Mouse (Mus musculus): Measurements from ENCODE around the gene Tulp2. TPM values are rescaled to one million over a fixed set of nuclear protein-coding genes. Genes with fewer than 3 reads are reported as not detected.

The Tulp2 gene
- polyA plus RNA-seq, 1 experiment from 2014 or later: 0.22 TPM

DNA sequence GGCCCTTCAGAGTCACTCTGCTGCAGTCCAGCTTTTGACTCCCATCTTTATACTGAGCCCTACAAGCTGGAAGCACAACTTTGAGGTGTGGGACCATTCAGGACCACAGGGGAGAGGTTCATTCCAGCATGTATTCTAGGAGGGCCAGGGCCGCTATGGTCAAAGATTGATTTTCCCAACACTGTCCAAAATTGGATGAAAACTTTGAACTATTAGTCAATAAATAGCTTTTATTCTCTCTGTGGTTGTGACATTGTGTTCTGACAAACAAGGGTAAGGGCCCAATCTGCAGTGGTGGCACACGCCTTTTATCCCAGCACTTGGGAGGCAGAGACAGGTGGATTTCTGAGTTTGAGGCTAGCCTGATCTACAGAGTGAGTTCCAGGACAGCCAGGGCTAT is 72.3 kb downstream of the Tulp2 start:
- no peak overlapping the region; the same call in 1 of the 2 replicates for H3K9ac ChIP-seq (replicated peaks)
- no peaks in the 10 kb centered on the region for H3K4me1 ChIP-seq (replicated peaks)
- no peak overlapping the region for H3K27ac ChIP-seq
- no peaks in the 10 kb centered on the region for H3K9me3 ChIP-seq
- 87% methylated on average over 2 of the region's 2 CpGs for WGBS
- no peak for ATAC-seq
- H3K4me3 ChIP-seq (replicated peaks): no peak overlapping the region
- H3K27me3 ChIP-seq: no peaks in the 10 kb centered on the region
- H3K4me2 ChIP-seq (replicated peaks): no peak overlapping the region
- H3K36me3 ChIP-seq: no peaks in the 10 kb centered on the region

DNA sequence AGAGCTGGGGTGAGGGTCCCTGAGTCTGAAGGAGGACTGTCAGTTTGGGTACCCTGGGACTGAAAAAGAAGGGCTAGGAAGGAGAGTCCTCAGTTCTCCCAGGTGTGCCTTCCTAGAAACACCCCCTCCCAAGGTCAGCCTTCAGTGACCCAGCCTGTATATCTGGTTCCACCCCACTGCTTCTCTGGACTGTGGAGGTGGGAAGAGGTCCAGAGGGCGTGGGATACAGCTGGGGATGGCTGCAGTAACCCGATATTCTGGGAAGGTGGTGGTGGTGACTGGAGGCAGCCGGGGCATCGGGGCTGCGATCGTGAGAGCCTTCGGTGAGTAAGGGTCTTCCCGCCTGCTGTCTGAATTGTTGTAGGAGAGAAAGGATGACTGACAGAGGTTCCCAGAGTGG is 73.1 kb downstream of the Tulp2 start, which contains the start of gene Hsd17b14:
Hsd17b14 (plus strand) TSS at position 150 of the 400 bp plus-strand sequence.
- 47% methylated on average over 8 of the region's 8 CpGs for WGBS
- Histone ChIP-seq H3K9ac (replicated peaks) (no peak within 1 kb of the TSS; the same call in 1 of the 2 replicates), H3K4me3 (replicated peaks) (no peak within 1 kb of the TSS), H3K27ac (no peak within 1 kb of the TSS), H3K9me3 (no peaks in the 10 kb centered on the region), H3K4me1 (replicated peaks) (no peaks in the 10 kb centered on the region), H3K36me3 (no peaks in the 10 kb centered on the region), H3K27me3 (no peaks in the 10 kb centered on the region), H3K4me2 (replicated peaks) (no peak within 1 kb of the TSS)
- ATAC-seq: no peak

GRCm38 (mm10) chr7:45555787-45556186 is 74.1 kb downstream of the Tulp2 start:
- WGBS: 24% methylated on average over 8 of the region's 8 CpGs
- H3K27ac ChIP-seq: no peak overlapping the region
- H3K27me3 ChIP-seq: no peaks in the 10 kb centered on the region
- no peak for ATAC-seq
- no peaks in the 10 kb centered on the region for H3K36me3 ChIP-seq
- H3K9ac ChIP-seq (replicated peaks): no peak overlapping the region
- H3K9me3 ChIP-seq: no peaks in the 10 kb centered on the region
- no peaks in the 10 kb centered on the region for H3K4me1 ChIP-seq (replicated peaks)
- no peak overlapping the region for H3K4me3 ChIP-seq (replicated peaks)
- H3K4me2 ChIP-seq (replicated peaks): no peak overlapping the region

DNA sequence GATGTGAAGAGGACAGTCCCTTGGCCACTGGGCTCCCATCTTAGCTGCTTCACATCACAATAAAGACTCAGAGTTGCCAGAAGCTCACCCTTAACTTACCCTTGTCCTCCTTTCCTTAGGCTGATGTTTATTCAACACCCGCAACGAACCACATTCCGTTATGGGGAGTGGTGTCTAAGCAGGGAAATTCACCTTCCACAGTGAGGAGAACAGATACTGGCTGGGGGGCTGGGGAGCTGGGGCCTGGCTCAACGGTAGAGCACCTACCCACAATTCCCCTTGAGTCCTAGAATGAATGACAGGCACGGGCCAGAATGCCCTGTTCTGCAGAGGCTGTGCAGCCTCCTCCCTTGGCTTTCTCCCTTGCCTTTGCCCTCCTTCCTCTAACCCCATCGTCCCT is 77.2 kb downstream of the Tulp2 start:
- no peak overlapping the region for H3K9ac ChIP-seq (replicated peaks)
- H3K9me3 ChIP-seq: no peaks in the 10 kb centered on the region
- H3K36me3 ChIP-seq: no peaks in the 10 kb centered on the region
- H3K4me3 ChIP-seq (replicated peaks): no peak overlapping the region
- 61% methylated on average over 6 of the region's 6 CpGs for WGBS
- no peak overlapping the region for H3K27ac ChIP-seq
- no peaks in the 10 kb centered on the region for H3K4me1 ChIP-seq (replicated peaks)
- no peak for ATAC-seq
- H3K4me2 ChIP-seq (replicated peaks): no peak overlapping the region
- no peaks in the 10 kb centered on the region for H3K27me3 ChIP-seq

DNA sequence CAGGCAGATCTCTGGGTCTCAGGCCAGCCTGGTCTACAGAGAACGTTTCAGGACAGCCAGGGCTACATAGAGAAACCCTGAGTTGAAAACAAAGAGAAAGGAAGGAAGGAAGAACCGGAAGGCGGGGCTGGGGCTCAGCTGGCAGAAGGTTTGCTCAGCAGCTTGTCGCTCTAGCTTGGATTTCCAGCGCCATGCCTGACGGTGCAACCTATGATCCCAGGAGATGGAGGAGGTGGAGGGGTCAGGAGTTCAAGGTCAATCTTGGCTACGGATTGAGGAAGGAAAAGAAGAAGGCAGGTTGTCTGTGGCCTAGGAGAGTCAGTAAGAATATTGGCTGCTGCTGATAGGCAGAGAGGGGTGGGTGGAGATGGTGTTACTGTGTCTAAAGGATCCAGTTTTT is 78.6 kb downstream of the Tulp2 start:
- Histone ChIP-seq H3K4me3 (replicated peaks) (no peak overlapping the region), H3K27ac (no peak overlapping the region), H3K4me2 (replicated peaks) (no peak overlapping the region), H3K9ac (replicated peaks) (no peak overlapping the region), H3K36me3 (no peaks in the 10 kb centered on the region), H3K9me3 (no peaks in the 10 kb centered on the region), H3K4me1 (replicated peaks) (no peaks in the 10 kb centered on the region), H3K27me3 (no peaks in the 10 kb centered on the region)
- ATAC-seq: no peak
- WGBS: 86% methylated on average over 7 of the region's 7 CpGs

- Histone ChIP-seq H3K4me2 (replicated peaks) (no peak overlapping the region), H3K4me3 (replicated peaks) (no peak overlapping the region), H3K4me1 (replicated peaks) (no peaks in the 10 kb centered on the region), H3K27me3 (no peaks in the 10 kb centered on the region), H3K9ac (replicated peaks) (no peak overlapping the region; the same call in 1 of the 2 replicates), H3K27ac (no peak overlapping the region), H3K36me3 (no peaks in the 10 kb centered on the region), H3K9me3 (no peaks in the 10 kb centered on the region)
- ATAC-seq: peak; percentile 72; the same call in 1 of the 2 replicates
- WGBS: 29% methylated on average over 17 of the region's 17 CpGs
These were observed 79.4 kb downstream of the Tulp2 start for GRCm38 (mm10) chr7:45560843-45561623.

DNA sequence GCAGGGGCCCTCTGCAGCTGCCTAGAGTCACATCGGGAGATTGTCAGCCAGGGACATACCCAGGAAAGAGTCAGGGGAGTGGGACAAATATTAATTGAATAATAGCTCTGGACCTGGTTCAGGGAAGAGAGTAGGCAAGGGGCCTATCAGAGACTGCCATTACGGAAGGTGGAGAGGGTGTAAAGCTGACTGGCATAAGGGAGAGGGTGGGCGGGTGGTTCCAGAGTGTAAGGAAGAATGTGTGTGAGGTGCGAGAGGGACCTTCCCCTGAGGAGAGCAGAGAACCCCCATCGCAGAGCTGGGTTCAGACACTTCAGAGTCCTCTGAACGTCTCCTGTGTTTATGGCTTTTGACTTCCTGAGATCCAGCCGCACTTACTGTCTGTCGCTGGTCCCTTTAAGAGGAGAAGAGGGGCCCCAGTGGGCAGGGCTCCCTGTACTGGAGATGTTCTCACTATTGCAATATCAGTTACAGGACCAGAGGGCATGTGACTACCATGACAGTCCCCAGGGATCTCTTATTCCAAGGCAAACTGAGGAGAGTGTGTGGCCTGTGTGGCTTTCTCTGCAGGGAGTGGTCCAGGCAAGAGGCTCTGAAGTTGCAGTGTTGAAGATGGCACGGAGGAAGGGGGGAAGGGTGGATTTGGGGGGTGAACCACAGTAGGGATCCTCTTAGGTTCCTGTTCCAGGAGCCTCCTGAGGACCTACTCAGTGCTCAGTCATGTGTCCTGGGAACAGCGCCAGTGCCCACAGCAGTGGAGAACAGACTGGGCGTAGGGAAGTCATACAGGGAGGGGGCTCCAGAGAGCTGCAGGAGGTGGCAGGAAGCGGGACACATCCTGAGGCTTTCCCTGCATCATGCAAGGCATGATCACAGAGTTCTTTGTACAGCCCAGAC is 80.2 kb downstream of the Tulp2 start:
- H3K27ac ChIP-seq: no peak overlapping the region
- no peaks in the 10 kb centered on the region for H3K9me3 ChIP-seq
- H3K9ac ChIP-seq (replicated peaks): no peak overlapping the region
- WGBS: 58% methylated on average over 12 of the region's 12 CpGs
- no peaks in the 10 kb centered on the region for H3K36me3 ChIP-seq
- no peak overlapping the region for H3K4me2 ChIP-seq (replicated peaks)
- no peak for ATAC-seq
- no peak overlapping the region for H3K4me3 ChIP-seq (replicated peaks)
- H3K4me1 ChIP-seq (replicated peaks): no peaks in the 10 kb centered on the region
- H3K27me3 ChIP-seq: no peaks in the 10 kb centered on the region

GRCm38 (mm10) chr7:45564811-45565210 is 83.1 kb downstream of the Tulp2 start:
- H3K9me3 ChIP-seq: no peaks in the 10 kb centered on the region
- WGBS: 82% methylated on average over 2 of the region's 2 CpGs
- H3K4me1 ChIP-seq (replicated peaks): peaks cover 13% of the 10 kb centered on the region
- no peak overlapping the region for H3K27ac ChIP-seq
- no peaks in the 10 kb centered on the region for H3K36me3 ChIP-seq
- no peak for ATAC-seq
- no peak overlapping the region for H3K4me3 ChIP-seq (replicated peaks)
- no peaks in the 10 kb centered on the region for H3K27me3 ChIP-seq
- H3K9ac ChIP-seq (replicated peaks): no peak overlapping the region
- no peak overlapping the region for H3K4me2 ChIP-seq (replicated peaks)

GRCm38 (mm10) chr7:45565446-45565845 is 83.8 kb downstream of the Tulp2 start:
- ATAC-seq: no peak

DNA sequence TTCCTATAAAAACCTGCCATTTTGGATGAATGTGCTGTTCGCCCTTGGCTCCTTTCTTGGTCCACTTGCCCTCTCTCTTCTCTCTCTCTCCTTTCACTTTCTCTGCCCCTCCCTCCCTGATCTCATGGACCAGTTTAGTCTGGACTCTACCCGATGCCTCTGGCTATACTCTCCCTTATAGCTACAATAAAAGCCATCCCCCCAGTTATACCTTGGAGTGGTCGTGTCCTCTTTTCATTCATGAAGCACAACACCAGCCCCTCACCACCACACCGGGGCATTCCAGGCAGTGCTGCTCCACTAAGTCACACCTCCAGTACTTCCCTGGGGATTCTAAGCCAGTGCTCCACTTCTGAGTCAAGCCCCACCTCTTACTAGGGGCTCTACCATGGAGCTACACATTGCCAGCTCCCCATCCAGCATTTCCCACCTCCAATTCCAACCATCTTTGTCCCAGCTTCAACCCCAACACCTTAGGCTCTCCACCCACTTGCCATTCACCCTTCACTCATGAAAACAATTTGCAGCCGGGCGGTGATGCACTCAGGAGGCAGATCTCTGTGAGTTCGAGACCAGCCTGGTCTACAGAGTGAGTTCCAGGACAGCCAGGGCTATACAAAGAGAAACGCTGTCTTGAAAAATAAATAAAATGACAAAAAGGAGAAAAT is 85.6 kb downstream of the Tulp2 start:
- Histone ChIP-seq H3K27me3 (no peaks in the 10 kb centered on the region), H3K27ac (no peak overlapping the region), H3K36me3 (no peaks in the 10 kb centered on the region), H3K9me3 (no peaks in the 10 kb centered on the region), H3K4me3 (replicated peaks) (no peak overlapping the region), H3K9ac (replicated peaks) (no peak overlapping the region), H3K4me2 (replicated peaks) (peak overlapping the region; percentile 80), H3K4me1 (replicated peaks) (peaks cover 29% of the 10 kb centered on the region)
- ATAC-seq: no peak
- 70% methylated on average over 8 of the region's 8 CpGs for WGBS

More at GRCm38 (mm10) chr7:45565446-45565845, 83.8 kb downstream of the Tulp2 start:
- Histone ChIP-seq H3K27ac (no peak overlapping the region), H3K4me3 (replicated peaks) (no peak overlapping the region), H3K9me3 (no peaks in the 10 kb centered on the region), H3K4me1 (replicated peaks) (peaks cover 13% of the 10 kb centered on the region), H3K9ac (replicated peaks) (no peak overlapping the region), H3K4me2 (replicated peaks) (no peak overlapping the region), H3K36me3 (no peaks in the 10 kb centered on the region), H3K27me3 (no peaks in the 10 kb centered on the region)
- WGBS: 89% methylated on average over 9 of the region's 9 CpGs

DNA sequence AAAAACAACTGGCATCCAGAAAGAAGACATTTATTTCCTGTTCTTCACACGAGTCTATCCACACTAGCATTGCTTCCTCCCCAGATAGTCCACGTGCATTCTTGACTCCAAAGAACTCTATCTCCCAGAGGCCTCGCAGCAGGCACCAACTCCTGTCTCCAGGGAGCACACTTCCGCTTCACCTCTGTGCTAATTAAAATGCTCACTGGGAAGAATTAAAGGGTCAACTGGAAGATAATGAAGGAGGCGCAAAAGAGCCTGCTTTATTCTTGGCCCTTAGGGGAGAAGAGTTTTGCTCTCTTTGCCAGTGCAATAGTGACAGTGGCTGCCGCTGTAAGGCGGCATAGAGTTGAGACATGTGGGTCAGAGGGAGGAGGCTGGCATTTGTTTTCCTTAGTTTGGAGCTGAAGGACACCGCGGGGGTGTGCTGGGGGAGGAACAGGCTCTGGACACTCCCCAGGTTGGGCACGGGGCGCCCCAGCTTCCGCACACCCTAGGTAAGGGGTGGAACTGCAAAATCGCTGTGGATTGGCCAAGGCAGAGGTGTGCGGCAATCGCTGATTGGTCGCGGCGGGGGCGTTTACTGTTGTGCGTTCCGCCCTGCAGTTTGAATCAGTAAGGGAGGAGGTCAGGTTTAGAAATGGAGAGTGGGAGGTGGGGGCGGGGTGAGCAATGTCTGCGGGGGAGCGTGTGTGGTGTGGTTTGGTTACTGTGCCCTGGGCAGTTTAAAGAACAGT is 86.3 kb downstream of the Tulp2 start:
- Histone ChIP-seq H3K27me3 (no peaks in the 10 kb centered on the region), H3K4me2 (replicated peaks) (peak overlapping the region; percentile 80), H3K4me3 (replicated peaks) (peak overlapping the region; percentile 48), H3K27ac (peak overlapping the region; percentile 77), H3K36me3 (no peaks in the 10 kb centered on the region), H3K9me3 (no peaks in the 10 kb centered on the region), H3K9ac (replicated peaks) (peak overlapping the region; percentile 26), H3K4me1 (replicated peaks) (peaks cover 29% of the 10 kb centered on the region)
- under 1% methylated on average over 24 of the region's 24 CpGs for WGBS
- peak; percentile 94 for ATAC-seq

Data from midbrain, embryonic 13.5 days (tissue).